Mouse (Mus musculus) mesoderm, embryonic 11.5 days (tissue): ENCODE measurements around the gene Clcnkb.

Experiments
- DNase-seq: peaks from one replicate; pipeline ENCODE4 v3.0.0-alpha.2; 2012; ENCODE audit warnings: low read depth, low spot score

Gene Clcnkb

DNA sequence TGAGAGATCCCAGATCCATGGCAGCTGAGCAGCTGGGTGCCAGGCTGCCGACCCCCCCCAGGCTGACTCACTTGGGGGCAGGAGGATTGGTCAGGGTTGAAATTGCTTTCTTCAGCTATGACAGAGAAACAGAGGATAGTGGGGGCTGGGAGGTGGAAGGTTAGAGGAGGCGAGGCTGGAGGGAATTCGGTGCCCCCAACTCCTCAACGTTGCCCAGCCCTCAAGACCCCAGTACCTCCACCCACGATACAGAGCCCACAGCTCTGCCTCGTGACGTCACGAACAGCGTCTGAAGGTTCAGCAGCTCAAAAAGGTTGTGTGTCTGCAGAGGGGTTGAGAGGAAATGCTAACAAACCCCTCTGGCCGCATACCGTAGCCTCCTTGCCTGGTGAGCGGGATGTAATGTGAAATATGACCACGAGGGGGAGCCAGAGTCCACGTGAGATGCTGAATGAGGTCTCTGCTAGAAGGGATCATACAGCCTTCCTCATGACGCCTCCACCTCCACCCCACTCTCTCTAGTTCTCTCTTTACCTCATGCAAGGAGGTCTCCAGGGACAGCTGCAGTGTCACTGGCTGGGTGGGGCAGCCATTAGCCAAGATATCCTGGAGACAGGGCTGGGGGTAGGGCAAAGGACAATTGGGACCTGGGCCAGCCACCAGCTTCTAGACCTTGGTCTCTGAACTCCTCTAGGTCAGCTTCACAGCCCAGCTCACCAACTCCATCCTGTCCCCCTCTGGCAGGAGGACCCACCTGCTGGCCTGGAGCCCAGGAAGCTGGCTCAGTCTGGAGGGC is 11.1 kb downstream of the Clcnkb start:
- DNase-seq: peak; percentile 82

- DNase-seq: no peak
Observed at GRCm38 (mm10) chr4:141400171-141400570, 15.6 kb downstream of the Clcnkb start.

DNA sequence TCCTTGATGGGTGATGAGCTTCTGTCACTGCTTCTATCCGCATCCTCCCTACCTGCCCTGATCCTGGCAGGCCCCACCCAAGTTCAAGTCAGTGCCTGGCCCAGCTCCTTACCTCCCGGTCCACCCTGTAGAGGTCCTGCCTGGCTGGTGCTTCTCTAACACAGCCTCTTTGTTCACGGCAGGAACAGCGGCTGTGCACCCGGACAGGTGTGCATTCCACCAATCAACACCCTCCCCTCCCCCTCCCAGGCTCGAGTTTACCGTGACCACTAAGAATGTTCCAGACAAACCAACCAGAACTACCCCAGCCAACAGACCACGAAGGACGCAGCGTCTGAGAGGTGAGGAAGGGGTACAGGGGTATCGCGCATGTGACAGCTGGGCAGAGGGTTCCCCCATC is 17.3 kb downstream of the Clcnkb start, which contains the start of gene Clcnka:
TSS of gene Clcnka (minus strand) at position 180 of the 400 bp plus-strand sequence.
- no peak for DNase-seq

GRCm38 (mm10) chr4:141397861-141398260 is 18.0 kb downstream of the Clcnkb start:
- no peak for DNase-seq

DNA sequence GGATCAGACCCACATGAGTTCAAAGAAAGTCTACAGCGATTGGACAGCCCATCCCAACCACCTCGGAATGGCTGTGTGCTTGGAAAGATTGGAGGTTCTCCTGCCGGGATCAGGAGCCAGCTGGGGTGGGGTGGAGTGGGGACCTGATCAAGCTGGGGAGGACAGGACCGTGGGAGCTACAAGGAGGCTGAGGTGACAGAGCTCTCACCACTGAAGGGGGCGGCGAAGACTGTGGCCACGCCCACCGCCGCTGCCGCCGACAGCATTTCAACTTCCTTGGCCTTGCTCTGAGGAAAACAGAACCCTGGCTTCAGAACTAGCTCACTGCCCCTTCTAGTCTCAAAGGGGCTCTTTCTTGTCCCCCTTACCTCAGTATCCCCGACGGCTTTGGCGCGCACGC is 21.1 kb downstream of the Clcnkb start:
- no peak for DNase-seq

DNA sequence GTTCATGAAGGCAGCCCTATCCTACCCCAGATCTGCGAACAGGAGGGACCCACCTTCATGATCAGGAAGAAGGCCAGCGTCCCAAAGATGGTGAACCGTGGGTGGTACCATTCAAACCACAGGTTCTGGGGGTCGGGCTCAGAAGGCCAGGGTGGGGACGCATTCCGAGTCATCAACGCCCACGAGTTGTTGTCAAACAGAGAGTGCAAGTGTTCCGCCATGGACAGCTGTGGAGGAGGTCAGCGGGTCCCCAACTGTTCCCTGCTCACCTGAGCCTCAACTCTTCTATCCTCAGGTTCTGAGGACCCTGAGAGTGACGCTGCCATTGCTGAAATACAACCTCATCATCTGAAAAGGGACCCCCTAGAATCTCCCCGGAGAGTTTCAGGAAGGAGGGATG is 24.5 kb downstream of the Clcnkb start:
- no peak for DNase-seq

DNA sequence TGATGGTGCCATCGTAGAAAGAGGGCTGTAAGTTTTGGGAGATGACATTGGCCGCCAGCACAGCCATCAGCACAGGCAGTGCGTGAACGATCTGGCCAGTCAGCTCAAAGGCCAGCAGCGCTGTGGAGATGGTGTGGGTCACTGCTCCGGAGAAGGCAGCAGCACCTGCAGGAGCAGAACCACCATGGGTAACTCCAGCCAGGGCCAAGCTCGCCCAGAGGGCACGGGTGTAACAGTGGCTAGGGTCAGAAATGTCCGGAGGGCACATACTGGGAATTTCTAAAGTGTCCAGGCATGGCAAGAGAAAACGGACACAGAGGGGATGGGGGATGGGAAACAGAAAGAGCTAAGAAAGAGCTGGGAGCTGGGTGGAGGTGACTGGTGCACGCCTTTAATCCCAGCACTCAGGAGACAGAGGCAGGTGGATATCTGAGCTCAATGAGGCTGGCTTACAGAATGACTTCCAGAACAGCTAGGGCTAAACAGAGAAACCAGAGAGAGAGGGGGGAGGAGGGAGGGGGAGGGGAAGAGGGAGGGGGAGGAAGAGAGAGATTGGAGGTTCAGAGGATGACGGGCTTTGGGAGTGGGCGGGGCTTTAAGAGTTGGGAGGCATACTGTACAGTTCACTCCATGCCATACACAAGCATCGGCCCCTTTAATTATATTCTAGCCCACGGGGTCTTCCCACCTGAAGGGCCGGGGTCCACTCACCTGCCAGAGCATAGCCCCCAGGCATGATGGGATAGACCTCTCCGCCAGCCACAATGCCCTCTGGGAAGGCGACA is 26.3 kb downstream of the Clcnkb start:
- no peak for DNase-seq

- DNase-seq: no peak
Observed at GRCm38 (mm10) chr4:141387933-141388332, 27.9 kb downstream of the Clcnkb start.

DNA sequence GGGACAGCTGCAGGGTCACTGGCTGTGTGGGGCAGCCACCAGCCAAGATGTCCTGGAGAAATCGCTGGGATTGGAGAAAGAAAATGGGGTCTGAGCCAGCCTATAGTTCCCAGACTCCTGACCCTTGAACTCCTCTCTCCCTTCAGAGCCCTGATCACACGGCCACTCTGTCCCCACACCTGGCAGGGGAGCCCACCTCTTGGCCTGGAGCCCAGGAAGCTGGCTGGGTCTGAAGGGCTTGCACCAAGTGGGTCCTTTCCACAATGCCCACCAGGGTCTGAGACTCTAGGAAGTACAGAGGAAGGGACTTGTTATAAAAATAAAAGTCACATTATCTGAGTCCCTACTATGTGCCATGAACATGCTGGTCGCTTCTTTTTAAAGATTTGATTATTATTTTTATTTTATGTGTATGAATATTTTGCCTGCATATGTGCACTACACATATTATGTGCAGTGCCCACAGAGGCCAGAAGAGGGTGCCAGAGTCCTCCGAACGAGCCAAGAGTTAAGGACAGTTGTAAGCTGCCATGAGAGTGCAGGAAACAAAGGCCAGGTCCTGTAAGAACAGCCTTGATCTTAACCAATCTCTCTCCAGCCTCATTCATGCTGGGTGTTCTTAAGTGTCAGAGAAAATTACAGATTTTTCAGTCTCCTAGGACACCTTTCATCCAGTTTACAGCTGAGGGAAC is 28.6 kb downstream of the Clcnkb start:
- peak; percentile 83 for DNase-seq

GRCm38 (mm10) chr4:141386150-141386549 is 29.7 kb downstream of the Clcnkb start:
- DNase-seq: no peak

DNA sequence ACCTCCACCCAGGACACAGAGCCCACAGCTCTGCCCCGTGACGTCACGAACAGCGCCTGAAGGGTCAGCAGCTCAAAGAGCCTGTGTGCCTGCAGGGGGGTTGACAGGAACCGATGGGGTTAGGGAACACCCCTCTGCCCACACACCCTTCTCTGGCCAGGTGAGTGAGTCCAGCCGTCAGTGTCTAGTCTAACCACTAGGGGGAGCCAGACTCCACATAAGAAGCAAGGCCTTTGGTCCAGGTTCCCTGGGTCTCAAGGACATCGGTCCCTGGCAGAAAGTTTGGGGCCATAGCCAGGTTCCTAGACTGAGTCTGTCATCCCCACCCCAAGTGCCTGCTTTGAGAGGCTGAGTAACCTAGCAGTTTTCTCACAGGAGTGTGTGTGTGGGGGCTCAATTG is 30.5 kb downstream of the Clcnkb start:
- peak; percentile 80 for DNase-seq

DNA sequence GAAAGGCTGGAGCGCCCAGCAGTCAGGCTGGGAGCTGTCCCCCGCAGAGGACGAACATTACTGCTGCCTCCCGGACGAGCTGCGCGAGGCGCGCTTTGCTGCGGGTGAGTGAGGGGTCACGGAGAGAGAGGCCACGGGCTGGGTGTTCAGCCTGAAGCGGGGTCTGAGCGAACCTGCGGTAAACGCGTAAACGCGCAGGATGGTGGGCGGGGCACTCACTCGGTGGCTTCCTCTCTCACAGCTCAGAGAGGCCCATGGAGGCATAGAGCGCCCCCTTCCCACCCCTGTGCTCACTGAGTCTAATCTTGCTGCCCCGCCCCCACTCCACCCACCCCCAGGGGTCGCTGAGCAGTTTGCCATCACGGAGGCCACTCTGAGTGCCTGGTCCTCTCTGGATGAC is 33.4 kb downstream of the Clcnkb start:
- no peak for DNase-seq

DNA sequence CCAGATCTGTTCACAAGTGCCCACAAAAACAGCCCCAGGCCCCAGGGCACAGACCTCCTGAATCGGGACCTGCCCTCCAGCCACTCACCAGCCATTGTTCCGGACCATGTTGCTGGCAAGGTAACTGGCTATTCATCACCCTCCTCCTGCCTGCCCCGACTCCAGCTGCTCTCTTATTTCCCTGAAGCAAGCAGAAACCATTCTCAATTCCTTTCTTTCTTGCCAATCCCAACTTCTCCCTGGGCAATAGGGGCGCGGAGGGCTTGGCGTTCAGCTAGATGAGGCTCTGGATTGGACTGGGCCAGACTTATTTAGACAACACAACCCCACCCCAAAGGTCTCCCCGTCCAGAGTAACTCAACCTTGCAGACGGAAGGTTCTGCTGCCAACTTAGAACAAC is 36.1 kb downstream of the Clcnkb start:
- DNase-seq: no peak

GRCm38 (mm10) chr4:141372426-141372825 is 43.4 kb downstream of the Clcnkb start:
- no peak for DNase-seq

DNA sequence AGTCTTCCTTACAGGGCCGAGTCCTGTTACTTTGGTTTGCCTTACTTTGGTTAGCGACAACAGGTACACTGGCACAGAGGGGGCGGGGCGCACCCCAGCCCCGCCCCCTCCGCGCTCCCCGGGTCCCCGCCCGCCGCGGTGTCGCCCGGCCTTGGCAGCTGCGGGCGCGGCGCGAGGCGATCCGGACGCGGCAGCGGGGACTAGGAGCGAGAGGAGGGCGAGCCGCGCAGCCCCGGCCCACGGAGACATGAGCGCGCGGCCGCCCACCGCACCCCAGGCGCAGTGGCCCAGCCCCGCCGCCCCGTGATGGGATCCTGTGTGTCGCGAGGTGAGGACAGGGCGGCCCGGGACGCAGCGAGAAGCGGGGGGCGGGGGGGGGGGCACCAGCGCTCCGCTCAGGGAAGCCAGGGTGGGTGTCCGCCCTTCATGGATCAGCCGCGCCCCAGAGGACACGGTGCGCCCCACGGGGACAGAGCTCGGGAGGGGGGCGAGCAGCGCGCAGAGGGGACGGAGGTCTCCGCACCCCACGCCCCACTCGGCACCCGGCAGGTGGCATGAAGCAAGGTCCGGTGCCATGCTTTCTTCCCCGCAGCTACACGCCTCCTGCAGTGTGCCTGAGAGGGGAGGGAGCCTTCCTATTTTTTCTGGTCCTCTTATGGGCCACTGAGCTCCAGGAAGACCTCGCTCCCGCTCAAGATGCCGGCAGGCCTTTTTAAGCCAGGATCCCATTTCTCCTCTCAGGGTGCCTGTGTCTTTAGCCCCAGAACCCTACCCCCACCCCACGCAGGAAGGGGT is 47.6 kb downstream of the Clcnkb start, which contains the start of gene Fam131c:
TSS of gene Fam131c (plus strand) at position 224 of the 795 bp plus-strand sequence.
- DNase-seq: no peak

DNA sequence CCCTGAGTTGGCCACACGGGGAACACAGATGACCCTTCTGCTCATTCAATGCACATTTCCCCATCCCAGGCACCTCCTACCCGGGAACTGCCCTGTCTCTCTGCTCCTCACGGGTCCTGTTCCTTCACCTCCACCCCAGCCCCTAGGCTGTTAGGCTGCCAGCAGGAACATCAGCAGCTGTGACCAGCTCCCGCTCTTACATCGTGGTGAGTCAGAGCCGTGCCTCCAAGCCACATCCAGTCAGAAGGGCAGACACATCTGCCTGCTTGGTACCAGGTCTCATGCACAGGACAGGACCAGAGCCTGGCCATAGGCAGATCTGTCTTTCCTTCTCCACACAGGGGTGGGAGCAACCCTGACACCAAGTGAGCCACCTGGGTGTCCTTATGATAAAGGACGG is 49.9 kb downstream of the Clcnkb start:
- DNase-seq: no peak

GRCm38 (mm10) chr4:141365126-141365525 is 50.7 kb downstream of the Clcnkb start:
- no peak for DNase-seq

DNA sequence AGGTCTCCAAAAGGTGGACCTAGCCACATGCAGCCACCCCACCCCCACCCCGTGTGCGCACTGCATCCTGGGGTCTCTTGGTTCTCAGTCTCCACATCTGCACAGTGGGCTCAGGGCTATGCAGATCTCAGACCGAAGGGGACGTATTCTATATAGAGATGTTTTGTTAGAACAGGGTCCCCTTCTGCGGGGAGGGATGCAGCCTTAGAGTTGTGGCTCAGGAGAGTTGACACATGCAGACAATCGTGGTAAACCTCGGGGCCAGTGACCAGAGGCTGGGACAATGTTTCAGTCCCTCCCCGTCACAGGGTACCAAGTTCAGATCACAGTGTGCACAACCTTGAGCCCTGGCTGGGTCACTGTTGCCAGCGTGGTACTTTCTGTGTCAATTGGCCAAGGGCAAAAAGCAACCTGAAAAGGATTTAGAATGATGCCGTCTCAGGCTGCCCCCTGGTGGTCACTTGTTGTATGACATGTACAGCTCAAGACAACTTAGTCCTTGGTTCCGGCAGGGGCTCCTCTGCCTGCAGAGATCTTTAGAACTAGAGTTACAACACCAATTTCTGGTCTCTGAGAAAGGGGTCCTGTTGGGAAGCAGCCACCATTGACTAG is 52.8 kb downstream of the Clcnkb start:
- peak; percentile 81 for DNase-seq

DNA sequence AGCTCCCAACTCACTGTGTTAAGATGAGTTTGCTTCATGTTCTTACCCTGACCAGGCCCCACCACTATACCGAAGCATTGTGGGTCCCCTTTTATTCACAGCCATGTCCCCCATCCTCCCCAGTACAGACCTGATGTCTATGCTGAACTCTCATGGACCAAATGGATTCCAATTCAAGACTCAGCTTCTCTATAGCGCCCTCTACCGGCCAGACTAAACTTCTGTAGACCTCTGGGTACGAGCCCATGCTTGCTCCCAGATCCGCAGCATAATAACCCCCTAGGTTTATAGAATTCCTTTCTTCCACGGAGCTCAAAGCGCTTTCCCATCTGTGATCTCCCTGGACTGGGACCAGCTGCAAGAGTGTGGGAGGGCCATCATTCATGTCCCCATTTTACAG is 55.0 kb downstream of the Clcnkb start:
- peak; percentile 68 for DNase-seq

DNA sequence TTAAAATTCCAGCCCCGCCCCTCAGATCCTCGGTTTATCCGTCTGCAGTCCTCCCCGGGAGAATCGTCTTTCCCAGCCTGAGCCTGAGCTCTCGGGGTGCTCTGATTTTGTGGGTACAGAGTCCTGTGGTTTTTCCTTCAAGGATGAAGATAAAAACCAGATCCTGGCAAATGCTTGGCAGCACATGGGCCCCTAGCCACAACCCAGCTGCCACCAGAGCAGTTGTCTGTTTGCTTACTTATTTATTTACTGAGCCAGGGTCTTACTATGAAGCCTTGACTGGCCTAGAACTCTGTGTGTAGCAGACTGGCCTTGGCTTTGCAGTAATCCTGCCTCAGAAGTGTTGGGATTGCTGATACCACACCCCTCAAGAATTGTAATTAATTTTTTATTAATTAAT is 56.6 kb downstream of the Clcnkb start:
- DNase-seq: no peak

DNA sequence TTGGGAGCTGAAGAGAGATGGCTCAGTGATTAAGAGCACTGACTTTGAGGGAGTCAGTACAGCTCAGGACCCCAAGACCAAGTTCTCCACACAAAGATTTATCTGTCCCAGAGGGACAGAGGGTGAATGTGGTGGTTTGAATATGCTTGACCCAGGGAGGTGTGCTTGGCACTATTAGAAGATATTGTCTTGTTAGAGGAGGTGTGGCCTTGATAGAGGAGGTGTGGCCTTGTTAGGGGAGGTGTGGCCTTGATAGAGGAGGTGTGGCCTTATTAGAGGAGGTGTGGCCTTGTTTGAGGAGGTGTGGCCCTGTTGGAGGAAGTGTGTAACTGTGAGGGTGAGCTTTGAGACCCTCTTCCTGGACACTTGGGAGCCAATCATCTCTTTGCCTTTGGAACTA is 58.0 kb downstream of the Clcnkb start:
- DNase-seq: no peak
